Mouse (Mus musculus) heart, embryonic 11.5 days (tissue): ENCODE measurements around the gene Spata16. TPM values are rescaled to one million over a fixed set of nuclear protein-coding genes. Genes with fewer than 3 reads are reported as not detected.

Experiments
- ATAC-seq: fragments of 200-750 bp; cut with Nextera tagmentation; replicated peaks from 2 replicates; pipeline ENCODE4 v1.8.0; 2017; ENCODE audit warnings: moderate library complexity; ENCODE audit not compliant: insufficient number of reproducible peaks, low FRiP score, low TSS enrichment
- H3K27ac ChIP-seq: fragments of 300-500 bp; sonication (generic); 2 replicates; pipeline ENCODE4 v1.5.1; 2014; ENCODE audit warnings: mild to moderate bottlenecking, low read depth, low read length
- H3K27me3 ChIP-seq: fragments of 300-500 bp; sonication (generic); 2 replicates; pipeline ENCODE4 v1.6.1; 2014; ENCODE audit warnings: mild to moderate bottlenecking, low read length, mixed read lengths; ENCODE audit not compliant: control insufficient read depth, insufficient read depth
- H3K36me3 ChIP-seq: fragments of 300-500 bp; sonication (generic); 2 replicates; pipeline ENCODE4 v1.6.1; 2014; ENCODE audit warnings: mild to moderate bottlenecking, low read length, moderate library complexity, mixed read lengths; ENCODE audit not compliant: control insufficient read depth, insufficient read depth
- H3K4me1 ChIP-seq: fragments of 300-500 bp; sonication (generic); 2 replicates; pipeline ENCODE4 v1.6.1; 2014; ENCODE audit warnings: low read length; ENCODE audit not compliant: control insufficient read depth, insufficient read depth
- H3K4me2 ChIP-seq: fragments of 300-500 bp; sonication (generic); 2 replicates; pipeline ENCODE4 v1.6.1; 2014; ENCODE audit warnings: mild to moderate bottlenecking, moderate library complexity
- H3K4me3 ChIP-seq: fragments of 300-500 bp; sonication (generic); 2 replicates; pipeline ENCODE4 v1.5.1; 2014; ENCODE audit warnings: low read depth, low read length
- H3K9ac ChIP-seq: fragments of 300-500 bp; sonication (generic); 2 replicates; pipeline ENCODE4 v1.6.1; 2014; ENCODE audit warnings: mild to moderate bottlenecking, low read depth, low read length, moderate library complexity
- H3K9me3 ChIP-seq: fragments of 300-500 bp; sonication (generic); replicated peaks from 2 replicates; pipeline ENCODE4 v1.6.1; 2016; ENCODE audit warnings: low read length; ENCODE audit not compliant: control insufficient read depth
- WGBS: fragments of 180-500 bp; shearing (Covaris S2); extraction: QIAGEN DNeasy Blood & Tissue Kit; methylation state at CpG from one replicate; pipeline ENCODE4 v1.1.7; 2014; ENCODE audit not compliant: insufficient replicate concordance; 5-methylcytosine and 5-hydroxymethylcytosine counted together
- polyA plus RNA-seq: library from polyadenylated mRNA; unstranded; fragments of >200 nt; fragmentation: Nextera tagmentation; extraction: Ambion mirVana; gene quantifications from 2 replicates; pipeline ENCODE4 v1.2.1, GENCODE M21; 2014

Spata16 gene
- polyA plus RNA-seq, 1 experiment from 2014 or later, result not detected

DNA sequence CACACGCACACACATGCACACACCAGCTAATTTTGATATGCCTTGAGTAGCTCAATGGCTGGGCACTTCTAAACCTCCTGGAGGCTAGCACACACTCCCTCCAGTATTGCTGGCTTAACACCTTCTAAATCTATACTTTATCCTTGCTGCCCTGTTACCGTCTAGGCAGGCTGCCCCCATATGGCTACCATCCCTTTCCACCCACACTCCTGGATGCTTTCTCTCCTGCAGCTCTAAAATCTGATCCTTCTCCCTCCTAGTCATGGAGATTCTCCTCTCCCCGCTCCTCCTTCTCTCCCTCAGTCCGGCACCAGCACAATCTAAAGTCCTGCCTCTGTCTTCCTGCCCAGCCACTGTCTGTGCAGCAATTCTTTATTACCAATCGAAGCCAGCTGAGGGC, 286.0 kb downstream of the Spata16 start:
- Histone ChIP-seq H3K27me3 (no peaks in the 10 kb centered on the region), H3K4me1 (no peaks in the 10 kb centered on the region), H3K36me3 (no peaks in the 10 kb centered on the region), H3K9ac (no peak overlapping the region), H3K4me3 (no peak overlapping the region), H3K9me3 (peaks cover 3% of the 10 kb centered on the region; the same call in 1 of the 2 replicates), H3K4me2 (no peak overlapping the region), H3K27ac (no peak overlapping the region)
- WGBS, result 71% methylated on average over 5 of the region's 5 CpGs
- no peak for ATAC-seq

- H3K27me3 ChIP-seq, result no peaks in the 10 kb centered on the region
- no peak overlapping the region for H3K9ac ChIP-seq
- peaks cover 3% of the 10 kb centered on the region; the same call in 1 of the 2 replicates for H3K9me3 ChIP-seq
- ATAC-seq, result no peak
- H3K4me2 ChIP-seq, result no peak overlapping the region
- H3K4me3 ChIP-seq, result no peak overlapping the region
- no peaks in the 10 kb centered on the region for H3K36me3 ChIP-seq
- WGBS, result 51% methylated on average over 3 of the region's 3 CpGs
- no peaks in the 10 kb centered on the region for H3K4me1 ChIP-seq
- H3K27ac ChIP-seq, result no peak overlapping the region
Measured at GRCm38 (mm10) chr3:26924212-26924611, 286.8 kb downstream of the Spata16 start.

- no peak overlapping the region for H3K27ac ChIP-seq
- H3K4me1 ChIP-seq, result no peaks in the 10 kb centered on the region
- no peaks in the 10 kb centered on the region for H3K27me3 ChIP-seq
- H3K36me3 ChIP-seq, result no peaks in the 10 kb centered on the region
- H3K4me2 ChIP-seq, result no peak overlapping the region
- H3K4me3 ChIP-seq, result no peak overlapping the region
- no peak for ATAC-seq
- WGBS, result 82% methylated on average over 3 of the region's 3 CpGs
- no peak overlapping the region for H3K9ac ChIP-seq
- no peaks in the 10 kb centered on the region for H3K9me3 ChIP-seq
Measured at GRCm38 (mm10) chr3:26933079-26933478, 295.7 kb downstream of the Spata16 start.

GRCm38 (mm10) chr3:26936897-26937590, 299.6 kb downstream of the Spata16 start:
- Histone ChIP-seq H3K36me3 (no peaks in the 10 kb centered on the region), H3K27ac (no peak overlapping the region), H3K4me1 (no peaks in the 10 kb centered on the region), H3K4me2 (no peak overlapping the region), H3K4me3 (no peak overlapping the region), H3K9me3 (no peaks in the 10 kb centered on the region), H3K9ac (no peak overlapping the region), H3K27me3 (no peaks in the 10 kb centered on the region)
- no peak for ATAC-seq
- WGBS, result 67% methylated on average over 22 of the region's 22 CpGs

GRCm38 (mm10) chr3:26966776-26967175, 329.4 kb downstream of the Spata16 start:
- Histone ChIP-seq H3K27ac (no peak overlapping the region), H3K27me3 (no peaks in the 10 kb centered on the region), H3K36me3 (no peaks in the 10 kb centered on the region), H3K9me3 (no peaks in the 10 kb centered on the region), H3K9ac (no peak overlapping the region), H3K4me1 (no peaks in the 10 kb centered on the region), H3K4me2 (no peak overlapping the region), H3K4me3 (no peak overlapping the region)
- no peak for ATAC-seq
- WGBS, result 78% methylated on average over 5 of the region's 5 CpGs

DNA sequence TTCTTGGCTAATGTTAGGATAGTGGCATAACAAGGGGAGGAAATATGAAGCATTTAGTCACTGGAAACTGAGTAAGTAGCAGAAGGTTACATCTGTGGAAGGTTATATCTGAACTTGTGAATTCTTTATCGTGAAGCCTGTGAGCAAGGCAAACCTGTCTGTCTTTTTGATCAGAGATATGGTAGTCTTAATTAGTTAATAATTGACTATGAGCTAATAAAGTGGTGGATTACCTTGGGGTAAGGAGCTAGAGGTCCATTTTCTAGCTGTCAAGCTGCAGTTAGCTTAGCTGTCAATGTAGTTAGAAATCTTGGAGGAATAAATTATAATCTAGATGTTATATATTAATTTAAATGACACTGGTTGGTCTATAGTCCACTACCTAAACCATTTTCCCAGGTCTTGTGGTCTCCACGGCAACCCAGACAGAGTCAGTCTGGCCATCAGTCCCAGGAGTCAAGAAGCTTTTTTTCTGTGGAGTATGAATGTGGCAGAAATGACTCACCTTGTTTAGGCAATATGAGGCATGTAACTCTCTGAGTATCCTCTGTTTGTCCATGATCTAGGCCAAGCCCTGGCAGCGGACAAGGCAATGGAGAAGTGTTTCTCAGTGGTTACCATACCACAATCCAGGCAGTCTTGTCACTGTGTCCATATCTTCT, 331.6 kb downstream of the Spata16 start:
- WGBS, result 74% methylated on average over 3 of the region's 3 CpGs
- Histone ChIP-seq H3K27ac (no peak overlapping the region), H3K36me3 (no peaks in the 10 kb centered on the region), H3K9ac (no peak overlapping the region), H3K4me2 (no peak overlapping the region), H3K27me3 (no peaks in the 10 kb centered on the region), H3K4me1 (no peaks in the 10 kb centered on the region), H3K4me3 (no peak overlapping the region), H3K9me3 (no peaks in the 10 kb centered on the region)
- ATAC-seq, result no peak

DNA sequence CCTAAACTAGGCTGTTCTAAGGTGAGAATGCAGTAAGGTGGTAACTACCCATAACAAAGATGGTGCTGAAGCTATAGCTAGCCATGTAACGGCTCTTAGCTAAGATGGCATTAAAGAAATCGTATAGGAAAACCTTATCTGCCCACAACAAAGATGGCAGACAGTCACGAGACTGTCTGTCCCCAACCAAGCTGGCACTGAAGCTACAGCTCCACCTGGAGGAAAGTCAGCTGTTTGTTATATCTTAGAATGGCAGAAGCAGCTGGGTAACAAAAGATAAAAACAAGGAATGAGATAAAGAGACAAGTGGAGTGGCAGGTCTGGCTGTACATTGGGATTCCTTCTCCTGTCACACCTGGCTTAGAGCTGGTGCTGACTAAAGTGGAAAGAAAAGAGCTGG, 333.1 kb downstream of the Spata16 start:
- Histone ChIP-seq H3K4me3 (no peak overlapping the region), H3K9me3 (no peaks in the 10 kb centered on the region), H3K4me1 (no peaks in the 10 kb centered on the region), H3K36me3 (no peaks in the 10 kb centered on the region), H3K9ac (no peak overlapping the region), H3K27me3 (no peaks in the 10 kb centered on the region), H3K4me2 (no peak overlapping the region), H3K27ac (no peak overlapping the region)
- WGBS, result 76% methylated on average over 3 of the region's 3 CpGs
- no peak for ATAC-seq

DNA sequence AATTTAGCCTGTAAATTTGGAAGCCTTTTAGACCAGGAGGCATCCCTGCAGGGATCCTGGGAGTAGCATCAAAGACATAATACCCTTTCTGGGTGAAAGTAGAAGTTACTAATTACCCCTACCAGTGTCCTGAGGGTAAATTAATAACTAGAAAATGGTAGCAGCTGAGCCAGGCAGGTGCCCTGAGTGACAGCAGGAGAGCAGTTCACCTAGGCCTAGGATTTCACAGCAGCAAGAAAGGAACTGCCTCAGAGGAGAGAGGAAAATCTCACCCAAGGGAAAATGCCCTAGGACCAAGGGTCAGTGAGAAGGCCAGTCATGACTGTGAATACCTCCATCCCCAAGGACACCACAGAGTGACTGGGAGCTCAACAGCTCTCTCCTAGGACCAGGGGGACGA, 333.9 kb downstream of the Spata16 start:
- ATAC-seq, result no peak
- 43% methylated on average over 1 of the region's 1 CpGs for WGBS

GRCm38 (mm10) chr3:26972105-26972504, 334.7 kb downstream of the Spata16 start:
- Histone ChIP-seq H3K27ac (no peak overlapping the region), H3K4me2 (no peak overlapping the region), H3K4me3 (no peak overlapping the region), H3K4me1 (no peaks in the 10 kb centered on the region), H3K9me3 (no peaks in the 10 kb centered on the region), H3K27me3 (no peaks in the 10 kb centered on the region), H3K36me3 (no peaks in the 10 kb centered on the region), H3K9ac (no peak overlapping the region)
- ATAC-seq, result 0 out of 2 replicates have a peak, but pooled peaks have one; percentile 31
- WGBS, result 19% methylated on average over 1 of the region's 1 CpGs

More for the DNA sequence above, 333.9 kb downstream of the Spata16 start:
- Histone ChIP-seq H3K36me3 (no peaks in the 10 kb centered on the region), H3K4me2 (no peak overlapping the region), H3K27ac (no peak overlapping the region), H3K4me3 (no peak overlapping the region), H3K9ac (no peak overlapping the region), H3K27me3 (no peaks in the 10 kb centered on the region), H3K4me1 (no peaks in the 10 kb centered on the region), H3K9me3 (no peaks in the 10 kb centered on the region)
